Mouse (Mus musculus) stomach, embryonic 14.5 days (tissue): ENCODE results near the gene Rnf220. TPM values are rescaled to one million over a fixed set of nuclear protein-coding genes. Genes with fewer than 3 reads are reported as not detected.

Experiments used
- ATAC-seq: fragments of 200-750 bp; cut with Nextera tagmentation; 2 replicates; pipeline ENCODE4 v1.8.0; 2017; ENCODE audit warnings: low read depth, moderate TSS enrichment; ENCODE audit not compliant: insufficient number of reproducible peaks, insufficient read depth, low FRiP score
- H3K27ac ChIP-seq: fragments of 300-500 bp; sonication (generic); 2 replicates; pipeline ENCODE4 v1.5.1; 2014; ENCODE audit warnings: mild to moderate bottlenecking, low read length, moderate library complexity, mixed read lengths
- H3K27me3 ChIP-seq: fragments of 300-500 bp; sonication (generic); 2 replicates; pipeline ENCODE4 v1.6.1; 2014; ENCODE audit warnings: low read length, control low read depth, mixed read lengths; ENCODE audit not compliant: control insufficient read depth, insufficient read depth
- H3K36me3 ChIP-seq: fragments of 300-500 bp; sonication (generic); 2 replicates; pipeline ENCODE4 v1.6.1; 2014; ENCODE audit warnings: mild to moderate bottlenecking, control low read depth, low read length, moderate library complexity, mixed read lengths; ENCODE audit not compliant: control insufficient read depth, insufficient read depth
- H3K4me1 ChIP-seq: fragments of 300-500 bp; sonication (generic); 2 replicates; pipeline ENCODE4 v1.6.1; 2014; ENCODE audit warnings: low read length, control low read depth, mixed read lengths; ENCODE audit not compliant: control insufficient read depth, insufficient read depth
- H3K4me2 ChIP-seq: fragments of 300-500 bp; sonication (generic); replicated peaks from 2 replicates; pipeline ENCODE4 v1.6.1; 2014; ENCODE audit warnings: low read depth, low read length, control low read depth
- H3K4me3 ChIP-seq: fragments of 300-500 bp; sonication (generic); 2 replicates; pipeline ENCODE4 v1.5.1; 2014; ENCODE audit warnings: low read depth, low read length, control low read depth
- H3K9ac ChIP-seq: fragments of 300-500 bp; sonication (generic); replicated peaks from 2 replicates; pipeline ENCODE4 v1.6.1; 2014; ENCODE audit warnings: low read depth, mild to moderate bottlenecking, control low read depth, low read length, moderate library complexity, mixed read lengths
- H3K9me3 ChIP-seq: fragments of 300-500 bp; sonication (generic); 2 replicates; pipeline ENCODE4 v1.6.1; 2016; ENCODE audit warnings: low read depth, low read length, control low read depth; ENCODE audit not compliant: control insufficient read depth
- WGBS: fragments of 180-500 bp; shearing (Covaris S2); extraction: QIAGEN DNeasy Blood & Tissue Kit; methylation state at CpG from one replicate; pipeline ENCODE4 v1.1.7; 2014; 5-methylcytosine and 5-hydroxymethylcytosine counted together
- polyA plus RNA-seq: library from polyadenylated mRNA; unstranded; fragments of >200 nt; fragmentation: Nextera tagmentation; extraction: Ambion mirVana; gene quantifications from 2 replicates; pipeline ENCODE4 v1.2.1, GENCODE M21; 2014

The Rnf220 gene
- polyA plus RNA-seq, 1 experiment from 2014 or later: 54.5 TPM

- Histone ChIP-seq H3K36me3 (no peaks in the 10 kb centered on the region), H3K9ac (no peak overlapping the region), H3K4me2 (no peak overlapping the region), H3K4me1 (0 out of 2 replicates have a peak, but pooled peaks cover 12% of the 10 kb centered on the region), H3K27ac (no peak overlapping the region), H3K9me3 (no peaks in the 10 kb centered on the region), H3K4me3 (no peak overlapping the region), H3K27me3 (no peaks in the 10 kb centered on the region)
- 71% methylated on average over 6 of the region's 6 CpGs for WGBS
- ATAC-seq: no peak
These were observed 242.2 kb downstream of the Rnf220 start for GRCm38 (mm10) chr4:117254672-117255071.

GRCm38 (mm10) chr4:117254017-117254627 lies 242.7 kb downstream of the Rnf220 start:
- H3K4me3 ChIP-seq: no peak overlapping the region
- H3K27me3 ChIP-seq: no peaks in the 10 kb centered on the region
- ATAC-seq: no peak
- H3K4me2 ChIP-seq: no peak overlapping the region
- 0 out of 2 replicates have a peak, but pooled peaks cover 12% of the 10 kb centered on the region for H3K4me1 ChIP-seq
- no peaks in the 10 kb centered on the region for H3K9me3 ChIP-seq
- H3K27ac ChIP-seq: no peak overlapping the region; the same call in 1 of the 2 replicates
- 56% methylated on average over 5 of the region's 5 CpGs for WGBS
- H3K36me3 ChIP-seq: no peaks in the 10 kb centered on the region
- H3K9ac ChIP-seq: 0 out of 2 replicates have a peak overlapping the region, but pooled peaks have one; percentile 3

DNA sequence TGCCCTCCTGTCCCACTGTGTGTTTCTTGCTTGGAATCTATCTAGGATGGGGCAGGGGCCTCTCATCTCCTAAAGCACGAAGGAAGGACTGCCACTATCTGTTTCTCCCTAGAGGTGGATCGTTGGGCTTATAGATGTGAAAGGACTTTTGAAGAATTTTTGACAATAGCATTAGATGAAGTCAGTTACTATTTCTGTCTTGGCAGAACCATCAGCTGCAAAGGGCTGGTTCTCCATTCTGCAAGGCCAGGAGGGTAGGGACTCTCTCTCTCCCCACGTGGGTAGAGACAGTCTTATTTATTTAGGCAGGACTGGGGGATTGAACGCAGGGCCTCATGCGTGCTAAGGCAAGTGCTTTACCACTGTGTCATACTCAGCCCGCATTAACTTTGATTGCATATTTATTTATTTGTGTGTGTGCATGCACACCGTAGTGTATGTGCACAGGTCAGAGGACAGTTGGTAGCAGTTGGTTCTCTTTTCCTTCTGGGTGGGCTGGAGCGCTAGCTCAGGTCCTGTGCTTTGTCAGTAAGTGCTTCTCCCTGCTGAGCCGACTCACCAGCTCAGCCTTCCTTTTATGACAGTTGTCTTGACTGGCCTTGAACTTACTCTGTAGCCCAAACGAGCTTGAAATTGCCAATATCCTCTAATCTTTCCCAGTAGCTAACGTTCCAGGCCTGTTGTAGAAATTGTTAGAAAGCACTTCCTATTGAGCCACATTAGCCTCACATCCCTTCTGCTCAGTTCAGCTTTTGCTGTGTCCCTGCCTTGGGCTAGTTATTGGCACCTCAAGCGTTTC lies 243.4 kb downstream of the Rnf220 start:
- ATAC-seq: no peak
- no peaks in the 10 kb centered on the region for H3K9me3 ChIP-seq
- WGBS: 55% methylated on average over 12 of the region's 12 CpGs
- H3K4me3 ChIP-seq: no peak overlapping the region
- no peaks in the 10 kb centered on the region for H3K36me3 ChIP-seq
- H3K9ac ChIP-seq: 0 out of 2 replicates have a peak overlapping the region, but pooled peaks have one; percentile 3
- no peak overlapping the region; the same call in 1 of the 2 replicates for H3K4me2 ChIP-seq
- 0 out of 2 replicates have a peak, but pooled peaks cover 12% of the 10 kb centered on the region for H3K4me1 ChIP-seq
- no peak overlapping the region; the same call in 1 of the 2 replicates for H3K27ac ChIP-seq
- no peaks in the 10 kb centered on the region for H3K27me3 ChIP-seq

- Histone ChIP-seq H3K4me3 (peak overlapping the region; percentile 58; the same call in 1 of the 2 replicates), H3K4me2 (peak overlapping the region; percentile 63), H3K27me3 (no peaks in the 10 kb centered on the region), H3K9ac (peak overlapping the region; percentile 52; the same call in 1 of the 2 replicates), H3K4me1 (0 out of 2 replicates have a peak, but pooled peaks cover 12% of the 10 kb centered on the region), H3K36me3 (no peaks in the 10 kb centered on the region), H3K9me3 (no peaks in the 10 kb centered on the region), H3K27ac (peak overlapping the region; percentile 86; the same call in 1 of the 2 replicates)
- no peak for ATAC-seq
- 88% methylated on average over 5 of the region's 5 CpGs for WGBS
These were observed 244.1 kb downstream of the Rnf220 start for GRCm38 (mm10) chr4:117252755-117253154.

GRCm38 (mm10) chr4:117252351-117252750 lies 244.5 kb downstream of the Rnf220 start:
- Histone ChIP-seq H3K27me3 (no peaks in the 10 kb centered on the region), H3K4me1 (0 out of 2 replicates have a peak, but pooled peaks cover 12% of the 10 kb centered on the region)
- WGBS: 15% methylated on average over 5 of the region's 5 CpGs

GRCm38 (mm10) chr4:117251801-117252316 lies 245.0 kb downstream of the Rnf220 start, which contains the start of the genes Tmem53 and Armh1:
Gene Tmem53 (plus strand): TSS chr4:117251951.
Gene Armh1 (minus strand): TSS chr4:117252125.
- peak within 1 kb of the TSS; percentile 58 for H3K4me3 ChIP-seq
- peak within 1 kb of the TSS; percentile 52 for H3K9ac ChIP-seq
- under 1% methylated on average over 43 of the region's 43 CpGs for WGBS
- no peaks in the 10 kb centered on the region for H3K36me3 ChIP-seq
- 0 out of 2 replicates have a peak, but pooled peaks cover 12% of the 10 kb centered on the region for H3K4me1 ChIP-seq
- H3K9me3 ChIP-seq: no peaks in the 10 kb centered on the region
- ATAC-seq: peak; percentile 99
- H3K27ac ChIP-seq: peak within 1 kb of the TSS; percentile 86
- H3K4me2 ChIP-seq: peak within 1 kb of the TSS; percentile 63
- no peaks in the 10 kb centered on the region for H3K27me3 ChIP-seq

More at GRCm38 (mm10) chr4:117252351-117252750, 244.5 kb downstream of the Rnf220 start:
- H3K36me3 ChIP-seq: no peaks in the 10 kb centered on the region
- H3K9me3 ChIP-seq: no peaks in the 10 kb centered on the region
- peak overlapping the region; percentile 86 for H3K27ac ChIP-seq
- 0 out of 2 replicates have a peak, but pooled peaks have one; percentile 14 for ATAC-seq
- H3K4me3 ChIP-seq: peak overlapping the region; percentile 58
- H3K4me2 ChIP-seq: peak overlapping the region; percentile 63
- H3K9ac ChIP-seq: peak overlapping the region; percentile 52

- Histone ChIP-seq H3K4me1 (0 out of 2 replicates have a peak, but pooled peaks cover 12% of the 10 kb centered on the region), H3K4me2 (peak overlapping the region; percentile 63), H3K9me3 (no peaks in the 10 kb centered on the region), H3K36me3 (no peaks in the 10 kb centered on the region), H3K9ac (no peak overlapping the region), H3K4me3 (peak overlapping the region; percentile 58; the same call in 1 of the 2 replicates), H3K27ac (no peak overlapping the region), H3K27me3 (no peaks in the 10 kb centered on the region)
- no peak for ATAC-seq
- WGBS: 80% methylated on average over 1 of the region's 1 CpGs
These were observed 245.9 kb downstream of the Rnf220 start for GRCm38 (mm10) chr4:117250982-117251381.

DNA sequence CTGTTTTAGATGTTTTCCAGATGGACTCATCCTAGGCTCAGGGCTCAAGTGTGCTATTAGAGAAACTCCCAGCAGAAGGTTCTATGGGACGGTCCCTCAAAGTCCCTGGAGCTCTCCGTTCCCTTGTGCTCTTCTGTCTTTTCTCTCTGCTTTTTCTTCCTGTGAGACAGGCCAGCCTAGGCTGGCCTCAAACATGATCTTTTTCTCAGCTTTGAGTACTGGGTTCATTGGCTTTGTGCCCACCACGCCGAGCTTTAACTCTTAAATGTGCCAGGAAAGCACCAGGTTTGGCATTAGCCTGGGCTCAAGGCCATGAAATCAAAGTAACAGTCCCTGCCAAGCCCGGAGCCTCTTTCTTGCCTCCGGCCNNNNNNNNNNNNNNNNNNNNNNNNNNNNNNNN lies 256.0 kb downstream of the Rnf220 start:
- no peak overlapping the region for H3K4me2 ChIP-seq
- no peaks in the 10 kb centered on the region for H3K27me3 ChIP-seq
- no peak for ATAC-seq
- no peak overlapping the region for H3K9ac ChIP-seq
- 84% methylated on average over 6 of the region's 6 CpGs for WGBS
- no peaks in the 10 kb centered on the region for H3K36me3 ChIP-seq
- H3K9me3 ChIP-seq: no peaks in the 10 kb centered on the region; the same call in 1 of the 2 replicates
- no peak overlapping the region for H3K27ac ChIP-seq
- no peak overlapping the region for H3K4me3 ChIP-seq
- H3K4me1 ChIP-seq: no peaks in the 10 kb centered on the region
